1 mouse cellular context compared by ENCODE assay signal in the genomic region with DNA sequence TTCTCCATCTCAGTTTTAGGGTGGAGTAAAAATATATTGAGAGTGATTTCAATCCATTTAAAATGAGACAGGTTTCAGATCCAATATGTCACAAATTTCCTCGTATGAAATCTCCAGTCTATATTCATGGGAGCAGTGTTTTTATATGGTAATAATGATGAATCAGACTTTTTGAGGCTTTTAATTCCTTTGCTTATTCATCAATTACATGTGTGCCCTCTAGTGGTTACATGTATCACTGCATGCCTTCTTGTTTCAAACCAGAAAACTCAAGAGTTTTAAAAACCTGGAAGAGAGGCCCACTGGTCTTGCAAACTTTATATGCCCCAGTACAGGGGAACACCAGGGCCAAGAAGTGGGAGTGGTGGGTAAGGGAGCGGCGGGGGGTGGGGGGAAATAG.
TF ChIP-seq lines count a peak whose summit lies in the region.

No protein-coding gene starts in this region.

TF ChIP-seq in MEL, 35 proteins besides CTCF, POLR2A, EP300 and RAD21 (continued from another document):
- no peak for TF ChIP-seq ZKSCAN1 (IDR thresholded peaks at IDR 0.05; ENCODE audit: low read depth, low read length)
- no peak for TF ChIP-seq USF1 (IDR thresholded peaks at IDR 0.05; ENCODE audit: low read depth, low read length)
- no peak for TF ChIP-seq USF2 (IDR thresholded peaks at IDR 0.05; ENCODE audit: borderline replicate concordance in 1 of 2, insufficient read depth in 1 of 2, low read depth in 1 of 2, low read length in 2 of 2)
- no peak for TF ChIP-seq MAX (IDR thresholded peaks at IDR 0.05; ENCODE audit: low read length)
- TF ChIP-seq MAFK (IDR thresholded peaks at IDR 0.05; ENCODE audit: borderline replicate concordance, low read depth, low read length), result no peak
- TF ChIP-seq MYB (IDR thresholded peaks at IDR 0.05; ENCODE audit: low read depth, low read length), result no peak
TF ChIP-seq in MEL: peak in this region for 0.
